Mouse (Mus musculus) CD4-positive, CD25-positive, alpha-beta regulatory T cell, adult 2 months (primary cell): Measurements from ENCODE around the gene Lce1k.
"Not testable (repeated sequence)": the region's sequence is repeated elsewhere in the genome, so short reads cannot be mapped to it uniquely, and the experiment has no call there.

Experiments used
- DNase-seq: peaks from one replicate; pipeline ENCODE4 v3.0.0-alpha.2; 2012; ENCODE audit warnings: low read depth, low spot score

The Lce1k gene

DNA sequence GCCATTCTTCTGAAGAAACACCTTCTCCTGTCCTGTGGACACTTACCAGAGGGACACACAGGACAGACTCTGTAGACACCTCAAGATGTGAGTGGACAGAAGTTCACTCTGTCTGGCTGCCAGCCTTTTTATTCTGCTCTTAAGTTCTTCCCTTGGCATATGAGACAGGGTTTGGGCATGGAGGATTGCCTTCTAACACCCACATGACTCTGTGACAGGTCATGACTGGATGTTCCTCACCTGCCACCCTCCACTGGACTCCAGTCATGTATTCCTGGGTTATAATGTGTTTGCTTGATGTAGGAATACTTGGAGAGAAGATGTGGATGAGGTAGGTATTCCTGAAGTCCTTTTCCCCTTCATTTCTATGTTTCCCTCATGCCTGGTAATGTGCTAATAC lies at the start of gene Lce1k:
Gene Lce1k, minus strand, starts transcription at position 101 of the 400 bp plus-strand sequence.
- DNase-seq = no peak

GRCm38 (mm10) chr3:92851186-92851585 lies 43.5 kb upstream of the Lce1k start, which contains the start of gene Lce1l:
TSS of gene Lce1l (minus strand) at chr3:92851286.
- no peak for DNase-seq

DNA sequence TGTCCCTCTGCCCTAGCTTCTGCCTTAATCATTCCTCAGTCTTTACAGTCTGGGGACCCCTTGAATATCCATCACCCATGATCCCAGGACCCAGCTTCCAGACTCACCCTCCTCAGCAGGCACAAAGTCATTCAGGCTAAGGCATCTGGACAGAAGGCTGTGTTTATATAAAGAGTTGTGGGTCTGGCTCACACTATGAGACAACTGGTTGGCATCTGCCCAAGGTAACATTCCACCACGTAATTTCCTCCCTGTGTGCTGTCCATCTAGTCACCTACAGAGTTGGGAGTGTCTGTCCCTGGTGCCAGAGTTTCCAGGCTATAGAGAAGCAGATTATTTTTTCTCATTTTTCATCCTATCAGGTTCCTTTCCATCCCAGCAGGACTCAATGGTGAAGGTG lies 19.4 kb upstream of the Lce1k start, which contains the start of gene Kprp:
Gene Kprp, minus strand, starts transcription at position 140 of the 400 bp plus-strand sequence.
- DNase-seq = no peak

GRCm38 (mm10) chr3:92825808-92826207 lies 18.1 kb upstream of the Lce1k start:
- no peak for DNase-seq

DNA sequence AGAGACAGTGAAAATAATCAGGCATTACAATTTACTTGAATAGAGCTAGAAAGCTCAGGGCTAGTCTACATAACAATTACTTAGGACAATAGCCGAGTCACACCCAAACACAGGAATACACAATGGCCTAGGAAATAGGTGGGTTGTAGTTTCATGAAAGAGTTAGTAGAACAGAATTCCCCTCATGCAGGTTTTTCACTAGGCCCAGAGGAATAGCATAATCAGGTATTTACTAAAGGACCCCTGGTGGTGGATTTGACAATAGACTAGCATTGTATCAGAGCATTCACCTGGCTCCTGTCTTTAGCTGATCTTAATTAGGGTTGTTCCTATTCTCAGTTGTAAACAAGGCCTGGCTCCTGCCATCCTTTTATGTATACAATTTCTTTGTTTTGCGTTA lies 8.3 kb upstream of the Lce1k start:
- not testable (repeated sequence) for DNase-seq

DNA sequence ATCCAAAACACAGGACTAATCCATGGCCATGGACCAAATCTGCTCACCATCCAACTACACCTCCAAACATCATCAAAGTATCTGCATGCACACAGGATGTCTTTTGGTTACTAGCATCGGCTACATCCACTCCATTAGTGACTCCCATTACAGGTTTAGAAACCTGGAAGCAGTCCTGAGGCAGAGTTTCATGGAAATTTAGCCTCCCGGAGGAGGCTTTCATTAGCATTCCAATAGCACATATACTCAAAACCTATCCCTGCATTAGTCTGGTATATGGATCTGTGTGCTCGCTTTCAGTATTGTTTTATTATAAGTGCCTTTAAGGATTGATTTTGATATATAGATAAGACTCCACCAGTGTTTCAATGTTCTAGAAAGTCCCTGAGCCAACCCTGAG lies 7.9 kb upstream of the Lce1k start:
- no peak for DNase-seq

- DNase-seq = no peak
Measured at GRCm38 (mm10) chr3:92790414-92790813, 17.3 kb downstream of the Lce1k start, which contains the start of gene Lce1j. TSS of gene Lce1j (minus strand) at chr3:92790514.

DNA sequence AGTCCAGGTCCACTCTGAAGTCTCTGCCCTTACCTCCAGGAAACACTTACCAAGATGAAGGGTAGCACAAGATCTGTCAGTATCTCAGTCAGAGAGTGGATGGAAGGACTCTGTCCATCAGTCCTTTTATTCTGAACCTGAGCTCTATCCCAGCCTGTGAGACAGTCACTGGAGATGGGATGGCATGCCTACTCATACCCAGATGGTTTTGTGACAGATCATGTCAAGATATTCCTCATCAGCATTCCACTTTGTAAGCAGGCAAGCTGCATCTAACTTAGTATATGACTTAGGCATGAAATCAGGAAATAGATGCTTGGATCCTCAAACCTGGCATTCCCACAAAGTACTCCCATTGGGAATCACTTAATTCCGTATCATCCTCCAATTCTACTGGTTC lies 28.9 kb downstream of the Lce1k start, which contains the start of gene Lce1i:
Gene Lce1i, minus strand, starts transcription at position 101 of the 400 bp plus-strand sequence.
- DNase-seq = no peak

DNA sequence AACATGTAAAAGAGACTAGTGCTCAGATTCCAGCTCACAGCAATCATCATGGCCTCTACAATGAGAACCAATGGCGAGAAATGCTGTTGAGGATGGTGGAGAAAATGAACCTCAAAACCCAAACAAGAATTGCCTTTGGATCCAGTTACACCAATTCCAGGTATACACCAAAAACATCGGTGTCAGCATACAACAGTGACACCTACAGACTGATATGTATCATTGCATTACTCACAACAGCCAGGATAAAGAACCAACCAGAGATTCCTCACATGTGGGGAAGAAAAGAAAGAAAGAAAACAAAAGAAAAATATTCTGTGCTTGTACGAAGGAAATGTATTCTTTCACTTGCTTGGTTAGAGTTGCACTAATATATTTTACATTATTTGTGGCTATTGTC lies 36.1 kb downstream of the Lce1k start:
- DNase-seq = no peak

DNA sequence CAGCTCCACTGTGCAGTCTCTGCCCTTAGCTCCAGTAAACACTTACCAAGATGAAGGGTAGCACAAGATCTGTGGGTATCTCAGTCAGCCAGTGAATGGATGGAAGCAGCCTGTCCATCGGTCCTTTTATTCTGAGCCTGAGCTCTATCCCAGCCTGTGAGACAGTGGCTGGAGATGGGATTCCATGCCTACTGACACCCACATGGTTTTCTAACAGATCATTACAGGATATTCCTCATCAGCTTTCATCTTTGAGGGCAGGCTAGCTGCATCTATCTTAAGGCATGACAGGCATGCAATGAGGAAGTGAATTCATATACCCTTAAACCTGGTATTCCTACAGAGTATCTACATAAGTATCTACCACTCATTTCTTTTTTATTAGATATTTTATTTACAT lies 42.7 kb downstream of the Lce1k start, which contains the start of gene Lce1h:
Gene Lce1h, minus strand, starts transcription at position 101 of the 400 bp plus-strand sequence.
- DNase-seq = no peak
